Mouse (Mus musculus) thymus, postnatal 25 days (tissue): Measurements from ENCODE around the gene Rbms3.
A peak's percentile ranks its signal among the peaks of the same experiment; 100 is the strongest.

Experiments
- DNase-seq: peaks from one replicate; pipeline ENCODE4 v3.0.0; 2022

Gene Rbms3

DNA sequence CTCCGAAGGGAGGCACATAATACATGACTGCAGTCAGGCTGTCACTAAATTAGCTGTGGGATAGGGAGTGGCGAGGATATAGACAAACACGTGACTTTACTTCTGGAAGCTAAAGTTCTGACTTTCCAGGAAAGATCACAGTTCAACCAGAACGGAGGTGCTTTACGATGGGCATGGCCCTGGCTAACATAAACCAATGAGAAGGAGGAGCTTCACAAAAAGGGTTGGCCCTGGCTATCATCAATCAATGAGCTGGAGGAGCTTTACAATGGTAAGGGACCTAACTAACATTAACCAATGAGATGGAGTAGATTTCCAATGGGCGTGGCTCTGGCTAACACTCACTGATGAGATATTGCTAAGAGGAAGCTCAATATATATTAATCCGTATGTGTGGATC lies 457.2 kb downstream of the Rbms3 start:
- no peak for DNase-seq

DNA sequence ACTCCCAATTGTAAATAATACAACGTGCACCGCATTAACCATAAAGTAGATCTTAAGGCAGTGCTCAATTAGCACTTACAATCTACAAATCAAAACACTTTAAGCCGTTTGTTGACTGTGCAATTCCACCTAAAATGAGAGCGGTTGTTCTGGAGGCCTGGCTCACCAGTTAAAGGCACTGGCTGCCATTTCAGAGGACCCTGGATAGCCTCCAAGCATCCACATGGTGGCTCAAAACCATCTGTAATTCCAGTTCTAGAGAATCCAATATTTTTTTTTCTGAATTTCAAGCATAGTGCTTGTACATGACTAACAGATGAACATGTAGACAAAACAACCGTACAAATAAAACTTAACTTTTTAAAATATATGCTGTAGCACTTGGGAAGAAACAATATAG lies 460.5 kb downstream of the Rbms3 start:
- no peak for DNase-seq

DNA sequence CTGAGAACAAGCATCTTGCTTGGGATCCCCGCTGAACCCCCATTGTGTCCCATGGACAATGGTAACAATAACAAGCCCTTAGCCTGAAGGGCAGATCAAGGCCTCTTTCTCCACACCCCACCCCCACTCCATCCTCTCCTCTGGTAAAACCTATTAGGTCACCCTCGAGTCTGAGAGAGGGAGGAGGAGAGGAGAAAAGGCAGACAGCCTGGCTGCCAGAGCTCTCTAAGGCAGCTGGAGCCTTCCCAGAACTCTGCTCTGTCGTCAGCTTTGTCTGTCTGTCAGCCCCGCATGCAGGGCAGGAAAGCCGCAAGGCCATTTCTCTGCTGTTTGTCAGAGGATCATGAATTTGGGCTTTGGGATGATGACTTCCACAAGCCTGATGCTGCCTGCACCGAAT lies 466.6 kb downstream of the Rbms3 start:
- no peak for DNase-seq

DNA sequence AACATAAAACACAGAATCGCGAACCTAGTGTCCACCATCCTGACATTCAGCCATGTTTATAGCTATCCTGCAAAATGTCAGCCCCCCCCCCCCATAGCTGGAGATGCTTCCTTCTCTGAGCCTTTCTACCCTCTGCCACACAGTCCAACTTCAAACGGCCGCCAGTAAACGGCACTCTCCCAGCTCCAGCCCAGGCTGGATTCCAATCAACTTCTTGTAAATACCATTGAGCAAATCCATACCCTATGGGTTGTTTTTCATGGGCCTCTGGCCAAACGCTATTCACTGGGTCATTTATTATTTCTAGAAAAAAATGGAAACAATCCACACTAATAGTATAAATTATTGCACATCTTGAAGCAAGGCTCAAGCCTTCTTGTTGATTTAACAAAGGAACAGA lies 468.6 kb downstream of the Rbms3 start:
- no peak for DNase-seq

DNA sequence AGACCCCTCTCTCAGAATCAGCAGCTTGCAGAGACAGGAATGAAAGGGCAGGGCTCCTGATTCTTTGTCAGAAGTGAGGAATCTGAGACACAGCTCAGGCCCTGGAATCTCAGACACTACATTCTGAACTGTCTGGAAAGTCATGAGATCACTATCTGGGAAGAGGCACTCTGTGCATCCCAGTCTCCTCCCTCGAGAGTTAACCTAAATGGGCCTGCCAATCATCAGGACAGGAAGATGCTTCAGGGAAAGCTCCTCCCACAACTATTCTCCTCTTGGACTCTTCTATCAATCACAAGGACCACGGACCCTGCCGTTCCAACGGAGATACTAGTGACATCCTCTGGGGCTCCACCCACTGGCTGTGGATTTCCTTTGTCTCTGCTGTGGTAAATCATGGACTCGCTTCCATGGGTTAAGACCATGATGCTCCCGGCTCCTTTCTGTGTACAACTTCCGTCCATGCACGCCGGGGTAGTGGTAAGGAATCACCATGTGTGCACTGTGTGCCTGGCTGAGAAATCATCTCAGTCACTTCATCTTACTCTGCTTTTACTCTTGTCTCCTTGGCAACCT lies 473.3 kb downstream of the Rbms3 start:
- DNase-seq: no peak

DNA sequence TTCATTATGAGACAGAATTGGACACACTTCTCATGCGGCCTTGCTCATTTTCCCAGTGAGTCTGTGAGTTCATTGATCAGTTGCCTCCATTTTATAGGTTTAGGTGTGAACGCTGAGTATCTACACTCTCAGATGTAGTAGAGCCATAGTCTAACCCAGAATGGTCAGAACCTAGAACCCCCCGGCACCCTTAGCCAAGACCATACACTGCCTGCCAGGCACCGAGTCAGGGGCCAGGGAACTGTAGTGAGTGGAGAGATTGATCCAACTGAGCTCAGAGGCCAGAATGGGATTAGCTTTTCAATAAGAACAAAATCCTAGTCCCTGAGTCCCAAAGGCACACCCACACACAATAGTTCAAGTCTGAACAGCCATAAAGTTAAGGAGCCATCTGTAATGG lies 475.1 kb downstream of the Rbms3 start:
- DNase-seq: no peak

DNA sequence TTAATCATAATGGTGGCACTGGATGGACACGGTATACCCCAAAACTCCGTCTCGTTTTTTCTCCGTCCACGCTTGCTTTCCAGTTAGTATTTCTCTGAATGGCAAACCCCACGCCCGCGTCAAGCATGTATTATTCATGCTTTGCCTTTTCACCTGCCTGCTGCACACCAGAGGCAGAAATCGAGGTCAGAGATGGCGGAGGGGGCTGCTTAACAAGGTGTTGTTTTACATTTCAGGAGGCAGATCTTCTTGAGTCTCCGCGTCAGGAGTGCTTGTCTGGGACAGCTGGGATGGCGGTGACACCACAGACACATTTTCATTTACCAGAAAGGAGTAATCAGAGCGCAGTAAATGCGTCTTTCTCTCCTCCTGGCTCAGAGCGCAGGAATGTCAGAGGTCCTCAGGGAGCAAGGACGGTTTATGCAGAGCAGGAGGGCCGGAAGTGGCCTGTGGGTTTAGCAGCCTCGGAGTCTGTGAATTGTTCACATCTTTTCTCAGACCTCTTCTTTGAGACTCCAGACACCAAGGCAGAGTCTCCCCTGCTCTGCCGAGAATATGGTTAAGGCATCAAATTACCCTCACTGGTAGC lies 475.9 kb downstream of the Rbms3 start:
- DNase-seq: peak; percentile 59

DNA sequence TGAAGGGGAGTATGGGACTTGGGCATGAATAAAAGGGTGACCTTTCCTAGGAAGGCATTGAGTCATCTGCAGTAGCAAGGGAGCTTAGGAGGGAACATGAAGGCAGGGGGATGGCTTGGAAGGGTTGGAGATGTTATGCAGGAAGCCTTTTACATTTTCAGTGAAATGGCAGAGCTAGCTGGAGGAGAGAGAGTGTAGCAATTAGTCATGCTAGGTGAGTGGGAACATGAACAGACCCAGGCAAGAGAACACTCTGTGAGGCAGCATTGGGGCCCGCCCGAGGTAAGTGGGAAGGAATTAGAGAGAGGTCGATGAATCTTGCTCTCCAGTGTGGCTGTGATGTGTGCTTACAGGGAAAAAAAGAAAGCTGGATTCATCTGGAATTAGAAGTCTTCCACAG lies 477.8 kb downstream of the Rbms3 start:
- no peak for DNase-seq

DNA sequence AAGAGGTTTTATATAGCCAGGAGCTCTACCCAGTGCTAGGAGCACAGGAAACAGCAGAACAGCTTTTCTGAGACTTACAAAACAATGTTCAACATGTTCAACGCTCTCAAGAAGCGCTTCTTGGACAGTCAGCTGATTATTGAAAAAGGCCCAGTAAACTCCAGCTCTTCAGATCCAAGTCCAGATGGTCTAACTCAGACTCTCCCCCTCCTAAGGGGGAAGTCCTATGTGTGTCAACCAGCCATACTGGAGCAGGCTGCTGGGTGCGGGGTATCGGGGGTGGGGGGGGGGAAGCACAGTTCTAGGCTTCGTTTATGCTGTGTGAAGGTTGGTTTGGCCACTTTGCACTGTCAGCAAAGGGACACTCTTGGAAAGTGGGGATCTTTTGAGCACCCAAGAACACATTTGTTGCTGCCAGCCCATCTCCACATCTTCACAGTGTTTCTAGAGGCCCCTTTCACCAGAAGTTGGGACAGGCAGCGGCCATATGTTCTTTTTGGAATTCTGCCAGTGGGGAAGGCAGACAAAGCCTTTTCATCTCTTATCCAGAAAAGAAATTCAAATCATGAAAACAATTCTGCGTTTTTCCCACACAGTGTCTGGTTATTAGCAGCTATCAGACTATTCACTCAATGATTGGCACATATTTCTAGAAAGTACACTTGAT lies 485.5 kb downstream of the Rbms3 start:
- no peak for DNase-seq

DNA sequence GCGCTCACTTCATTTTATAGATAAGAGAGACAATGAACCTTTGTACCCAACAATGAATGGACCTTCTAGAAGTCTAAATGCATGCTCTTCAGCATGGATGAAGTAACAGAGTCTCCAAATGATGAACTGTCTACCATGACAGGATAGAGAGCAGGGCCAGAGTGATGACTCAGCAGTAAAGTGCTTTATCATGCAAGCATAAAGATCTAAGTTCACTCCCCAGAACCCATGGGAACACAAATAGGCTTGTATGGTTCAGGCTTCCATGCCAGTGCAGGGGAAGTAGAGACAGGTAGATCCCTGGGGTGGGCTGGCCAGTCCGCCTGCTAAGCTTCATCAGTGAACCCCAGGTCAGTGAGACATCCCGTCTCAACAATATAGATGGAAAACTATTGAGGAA lies 489.7 kb downstream of the Rbms3 start:
- no peak for DNase-seq

DNA sequence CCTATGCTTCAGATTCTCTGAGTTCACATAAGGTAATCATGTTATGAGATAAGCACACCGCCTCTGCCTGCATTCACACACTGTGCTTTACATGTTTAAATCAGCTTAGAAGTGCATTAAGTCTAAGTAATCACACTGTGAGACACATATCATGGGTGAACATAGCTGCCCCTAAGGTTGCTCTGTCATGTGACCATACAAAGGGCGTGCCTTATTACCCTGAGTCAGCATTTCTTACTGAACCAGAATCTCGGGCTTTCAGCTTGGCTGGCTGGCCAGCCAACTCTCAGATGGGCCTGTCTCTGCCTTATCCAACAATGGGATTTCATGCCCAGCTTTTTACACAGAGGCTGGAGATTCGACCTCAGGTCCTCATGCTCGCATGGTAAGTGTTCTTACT lies 493.3 kb downstream of the Rbms3 start:
- DNase-seq: no peak

DNA sequence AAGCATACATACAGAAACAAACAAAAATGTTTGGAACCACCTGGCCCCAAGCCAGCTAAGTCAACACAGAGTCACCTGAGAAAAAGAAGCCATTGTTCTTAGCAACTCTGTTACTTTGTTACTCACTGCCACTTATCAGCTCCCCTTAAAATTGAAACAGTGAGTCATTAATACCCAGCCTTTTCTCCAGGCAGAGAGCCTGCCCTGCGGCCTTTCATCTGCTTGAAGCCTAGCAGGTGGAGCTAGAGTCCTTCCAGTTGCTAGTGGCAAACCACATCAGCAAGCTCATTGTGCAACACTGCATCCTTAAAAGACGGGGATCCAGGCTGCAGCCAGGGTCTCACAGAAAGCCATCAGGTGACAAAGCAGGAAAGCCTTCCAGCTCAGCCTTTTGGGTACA lies 495.7 kb downstream of the Rbms3 start:
- no peak for DNase-seq

DNA sequence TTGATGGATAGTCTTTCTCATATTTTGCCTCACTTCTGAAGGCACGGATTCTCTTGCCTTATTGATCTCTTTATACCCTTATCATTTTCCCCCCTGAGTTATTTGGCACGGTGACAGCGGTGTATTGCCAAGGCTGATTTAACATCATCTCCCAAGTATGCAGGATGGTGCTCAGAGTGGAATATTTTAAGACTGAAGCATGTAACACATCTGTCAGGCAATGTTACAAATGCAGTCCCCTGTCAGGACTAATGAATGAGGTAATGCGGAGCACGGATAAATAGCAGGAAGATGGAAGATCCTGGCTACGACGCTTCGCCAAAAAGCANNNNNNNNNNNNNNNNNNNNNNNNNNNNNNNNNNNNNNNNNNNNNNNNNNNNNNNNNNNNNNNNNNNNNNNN lies 502.9 kb downstream of the Rbms3 start:
- no peak for DNase-seq

DNA sequence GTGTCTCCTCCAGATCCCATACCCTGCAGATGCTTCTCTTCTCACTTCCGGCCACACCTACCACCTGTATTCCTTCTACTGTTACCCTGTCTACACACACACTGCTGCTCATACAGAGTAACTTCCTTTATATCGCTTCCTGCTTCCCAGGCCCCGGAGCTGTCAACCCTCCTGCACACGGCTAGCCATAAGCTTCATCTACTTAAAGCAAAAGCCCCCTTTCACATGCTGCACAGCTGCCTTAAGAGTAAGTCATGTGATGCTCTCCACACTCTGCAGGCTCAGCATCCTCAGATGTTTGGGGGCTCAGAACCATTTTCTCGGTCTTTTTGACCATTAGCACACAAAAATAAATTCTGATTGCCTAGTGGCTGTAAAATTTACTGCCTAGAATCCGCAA lies 503.9 kb downstream of the Rbms3 start:
- DNase-seq: no peak

DNA sequence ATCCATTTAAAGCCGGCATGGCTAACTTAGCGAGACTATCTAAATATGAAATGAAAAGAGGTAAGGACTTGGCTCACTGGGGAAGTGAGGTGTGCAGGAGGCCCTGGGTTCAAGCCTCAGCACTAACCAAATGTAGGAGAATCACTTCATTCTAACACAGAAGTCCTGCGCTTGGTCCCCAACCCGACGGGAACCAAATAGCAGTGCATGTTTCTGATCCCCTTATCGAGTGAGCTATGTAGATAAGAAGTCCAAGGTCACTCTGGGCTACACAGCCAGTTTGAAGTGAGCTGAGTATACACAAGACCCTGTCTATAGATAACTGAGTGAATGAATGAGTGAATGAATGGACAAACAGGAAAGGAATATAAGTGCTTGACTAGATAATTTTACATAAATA lies 508.1 kb downstream of the Rbms3 start:
- DNase-seq: no peak

DNA sequence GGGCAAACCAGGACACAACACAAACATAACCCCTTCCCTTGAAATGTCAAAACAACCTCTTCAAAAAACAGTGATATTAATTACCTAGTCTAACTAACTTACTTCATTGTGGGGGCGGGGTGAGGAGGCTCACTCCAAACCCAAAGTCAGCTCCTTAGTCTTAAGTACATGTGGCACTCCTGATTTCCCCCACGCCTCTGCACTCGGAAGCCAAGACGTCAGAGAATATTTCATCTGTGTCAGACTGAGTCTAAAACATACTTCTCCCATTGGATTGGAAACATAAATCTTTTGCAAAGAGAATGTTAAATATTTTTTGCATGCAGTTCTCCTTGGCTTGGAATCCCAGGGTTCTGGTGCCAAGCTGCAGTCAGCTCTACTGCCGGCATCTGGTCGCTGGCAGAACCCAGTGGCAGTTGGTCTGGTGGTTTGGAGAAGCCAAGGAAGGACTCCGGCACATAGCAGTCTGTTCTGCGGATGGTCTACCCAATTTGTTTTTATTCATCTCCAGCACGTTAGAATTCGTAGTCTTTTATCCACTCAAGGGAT lies 512.5 kb downstream of the Rbms3 start:
- DNase-seq: no peak

DNA sequence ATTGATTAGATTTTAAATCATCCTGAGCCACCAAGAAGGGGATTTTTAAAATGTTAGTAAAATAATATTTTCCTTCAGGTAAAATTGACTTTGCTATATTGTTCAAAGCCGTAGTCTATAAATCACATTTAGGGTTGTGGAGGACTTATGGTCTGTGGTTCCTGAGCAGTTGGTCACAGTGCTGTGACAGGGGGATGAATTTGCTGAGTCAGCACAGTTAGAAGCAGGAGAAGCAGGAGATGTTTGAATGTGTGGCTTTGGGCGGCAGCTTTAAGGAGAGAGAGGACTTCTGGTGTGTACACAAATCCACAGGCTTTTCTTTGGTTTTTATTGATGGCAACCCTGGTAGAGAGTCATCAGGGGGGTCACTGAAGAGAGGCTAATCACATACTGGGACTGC lies 514.1 kb downstream of the Rbms3 start:
- DNase-seq: no peak

DNA sequence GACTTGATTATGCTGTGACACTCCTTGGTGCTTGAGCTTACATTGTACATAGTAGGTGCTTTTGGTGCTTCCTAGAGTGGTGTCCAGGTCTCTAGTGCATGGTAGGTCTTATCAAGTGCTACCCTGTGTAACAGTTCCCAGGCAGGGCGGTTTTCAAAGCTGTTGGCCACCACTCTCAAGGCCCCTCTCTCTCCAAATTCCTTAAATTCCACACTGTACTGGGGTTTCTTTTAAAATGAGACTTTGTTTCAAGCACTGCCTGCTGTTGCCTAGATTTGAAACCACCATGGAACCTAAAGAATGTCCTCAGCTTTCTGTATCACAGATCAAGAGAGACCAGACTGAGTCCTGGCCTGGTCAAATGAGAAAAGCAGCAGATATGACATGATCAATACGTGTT lies 516.1 kb downstream of the Rbms3 start:
- DNase-seq: no peak

DNA sequence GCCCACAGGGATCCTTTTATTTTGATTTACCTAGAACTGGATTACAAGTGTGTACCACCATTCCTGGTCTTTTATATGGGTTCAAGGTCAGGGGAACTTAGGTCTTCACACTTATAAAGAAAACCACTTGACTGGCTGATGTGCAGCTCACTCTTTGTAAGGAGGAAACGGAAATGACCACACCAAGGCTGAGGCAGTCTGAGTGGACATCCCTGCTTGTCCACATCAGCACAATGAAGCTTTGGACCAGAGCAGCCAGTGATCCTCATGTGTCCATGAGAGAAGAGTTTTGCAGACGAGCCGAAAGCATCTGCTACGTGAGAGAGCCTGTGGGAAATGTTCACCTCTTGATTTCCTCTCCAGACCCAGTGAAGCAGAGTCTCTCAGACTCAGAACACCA lies 521.8 kb downstream of the Rbms3 start:
- DNase-seq: no peak

DNA sequence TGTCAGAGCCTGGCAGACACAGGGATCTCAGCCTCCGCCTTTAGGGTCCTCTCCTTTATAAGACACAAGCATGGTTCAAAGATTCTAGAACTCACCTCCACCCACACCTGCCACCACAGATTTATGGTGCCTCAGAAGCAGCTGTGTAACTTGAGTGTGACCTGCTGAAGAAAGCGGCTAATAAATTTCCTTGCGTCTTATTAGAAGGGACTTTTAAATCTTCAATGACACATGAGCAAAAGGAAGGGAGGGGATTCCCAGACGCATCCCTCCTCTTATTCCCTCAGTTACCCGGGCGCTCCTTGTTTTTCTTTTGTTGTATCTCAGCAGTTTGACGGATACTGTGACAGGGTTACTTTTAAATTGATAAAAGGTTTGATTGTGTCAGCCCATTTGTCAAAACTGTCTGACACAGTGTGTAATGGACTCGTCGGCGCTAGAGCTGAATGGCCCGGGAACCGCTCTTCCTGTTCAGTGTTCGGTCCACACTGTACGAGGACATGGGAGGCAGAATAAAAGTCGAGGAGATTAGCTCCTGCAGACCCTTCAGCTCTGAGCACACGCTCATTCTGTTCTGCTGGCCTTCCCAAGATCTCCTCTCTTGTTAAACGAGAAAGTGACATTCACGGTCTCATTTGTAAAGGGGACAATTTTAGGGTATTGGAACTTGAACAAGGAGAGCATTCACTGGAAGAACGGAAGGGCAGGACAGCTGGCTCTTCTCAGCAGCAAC lies 527.3 kb downstream of the Rbms3 start:
- no peak for DNase-seq

DNA sequence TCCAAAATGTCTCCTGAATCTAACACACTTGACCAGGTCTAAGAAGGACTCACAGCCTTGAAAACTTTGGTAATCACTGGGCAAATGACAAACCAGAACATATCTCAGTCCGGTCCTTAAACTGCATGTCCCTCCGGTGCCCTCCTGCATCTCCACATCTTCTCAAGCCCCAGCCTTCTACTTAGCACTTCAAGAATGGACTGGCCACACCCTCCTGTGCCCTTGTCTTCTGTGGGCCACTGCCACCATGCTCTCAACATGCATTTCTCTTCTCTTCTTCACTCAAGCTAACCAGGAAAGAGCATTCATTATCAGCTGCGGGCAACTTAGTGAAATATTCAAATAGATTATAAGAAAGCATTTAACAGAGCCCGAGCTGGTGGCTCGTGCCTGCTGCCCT lies 529.5 kb downstream of the Rbms3 start:
- no peak for DNase-seq

DNA sequence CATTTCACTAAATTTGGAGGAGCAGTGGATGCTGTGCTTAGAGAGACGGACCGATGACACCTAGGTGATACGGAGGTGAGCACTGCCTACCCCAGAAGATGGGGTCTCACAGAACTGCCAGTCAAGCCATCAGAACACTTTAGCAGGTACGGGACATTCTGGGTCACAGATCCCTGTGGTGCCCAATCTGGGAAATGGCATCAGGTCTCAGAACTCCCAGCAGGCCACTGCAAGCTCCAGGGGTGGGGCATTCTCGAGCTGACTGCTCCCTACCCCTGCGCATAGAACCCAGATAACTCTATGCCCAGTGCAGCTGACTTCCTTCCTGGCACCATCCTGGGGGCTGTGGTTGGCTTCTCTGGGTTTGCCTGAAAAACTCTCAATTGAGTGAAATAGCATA lies 536.2 kb downstream of the Rbms3 start:
- DNase-seq: no peak

DNA sequence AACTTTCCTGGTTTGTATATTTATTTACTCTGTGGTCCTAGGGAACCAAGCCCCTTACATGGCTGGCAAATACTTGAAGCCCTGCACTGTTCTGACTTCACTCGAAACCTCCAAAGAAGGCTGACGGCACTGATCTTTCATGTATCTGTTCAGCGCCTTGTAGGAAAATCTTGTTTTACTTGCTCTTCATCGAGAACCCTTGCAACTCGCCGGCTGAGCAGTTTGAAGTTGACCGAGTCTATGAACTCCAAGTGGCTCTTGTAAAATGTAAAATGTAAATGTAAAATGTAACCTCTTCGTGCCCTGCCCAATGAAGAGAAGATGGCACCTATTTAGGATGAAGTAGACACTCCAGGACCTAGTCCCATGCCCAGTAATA lies 537.5 kb downstream of the Rbms3 start:
- DNase-seq: no peak
